Mouse (Mus musculus) embryonic facial prominence, embryonic 12.5 days (tissue): ENCODE results near the gene Tex36. TPM values are rescaled to one million over a fixed set of nuclear protein-coding genes. Genes with fewer than 3 reads are reported as not detected.

ENCODE experiments used
- ATAC-seq: fragments of 200-750 bp; cut with Nextera tagmentation; 2 replicates; pipeline ENCODE4 v1.8.0; 2017; ENCODE audit not compliant: insufficient number of reproducible peaks, insufficient read depth, low FRiP score, low TSS enrichment
- H3K27ac ChIP-seq: fragments of 300-500 bp; sonication (generic); 2 replicates; pipeline ENCODE4 v1.5.1; 2016; ENCODE audit warnings: mild to moderate bottlenecking
- H3K27me3 ChIP-seq: fragments of 300-500 bp; sonication (generic); 2 replicates; pipeline ENCODE4 v1.6.1; 2016; ENCODE audit warnings: mild to moderate bottlenecking, moderate library complexity
- H3K36me3 ChIP-seq: fragments of 300-500 bp; sonication (generic); 2 replicates; pipeline ENCODE4 v1.6.1; 2016; ENCODE audit warnings: mild to moderate bottlenecking
- H3K4me1 ChIP-seq: fragments of 300-500 bp; sonication (generic); 2 replicates; pipeline ENCODE4 v1.6.1; 2016
- H3K4me2 ChIP-seq: fragments of 300-500 bp; sonication (generic); replicated peaks from 2 replicates; pipeline ENCODE4 v1.6.1; 2016; ENCODE audit warnings: mild to moderate bottlenecking, moderate library complexity
- H3K4me3 ChIP-seq: fragments of 300-500 bp; sonication (generic); 2 replicates; pipeline ENCODE4 v1.5.1; 2016; ENCODE audit warnings: mild to moderate bottlenecking
- H3K9ac ChIP-seq: fragments of 300-500 bp; sonication (generic); 2 replicates; pipeline ENCODE4 v1.6.1; 2016; ENCODE audit warnings: mild to moderate bottlenecking, moderate library complexity
- H3K9me3 ChIP-seq: fragments of 300-500 bp; sonication (generic); 2 replicates; pipeline ENCODE4 v1.6.1; 2016; ENCODE audit warnings: mild to moderate bottlenecking, moderate library complexity
- WGBS: fragments of 180-500 bp; shearing (Covaris S2); methylation state at CpG from one replicate; pipeline ENCODE4 v1.1.7; 2016; 5-methylcytosine and 5-hydroxymethylcytosine counted together
- polyA plus RNA-seq: library from polyadenylated mRNA; unstranded; fragments of >200 nt; fragmentation: Nextera tagmentation; extraction: Ambion mirVana; gene quantifications from 2 replicates; pipeline ENCODE4 v1.2.1, GENCODE M21; 2016

Gene Tex36
- polyA plus RNA-seq, 1 experiment from 2014 or later: not detected

- H3K36me3 ChIP-seq: no peaks in the 10 kb centered on the region
- no peak overlapping the region for H3K4me2 ChIP-seq
- no peaks in the 10 kb centered on the region for H3K4me1 ChIP-seq
- no peak for ATAC-seq
- no peak overlapping the region for H3K27ac ChIP-seq
- 83% methylated on average over 3 of the region's 3 CpGs for WGBS
- H3K9ac ChIP-seq: no peak overlapping the region
- no peak overlapping the region for H3K4me3 ChIP-seq
- no peaks in the 10 kb centered on the region for H3K27me3 ChIP-seq
- 0 out of 2 replicates have a peak, but pooled peaks cover 4% of the 10 kb centered on the region for H3K9me3 ChIP-seq
These were observed 56.3 kb downstream of the Tex36 start for GRCm38 (mm10) chr7:133545631-133546030.

DNA sequence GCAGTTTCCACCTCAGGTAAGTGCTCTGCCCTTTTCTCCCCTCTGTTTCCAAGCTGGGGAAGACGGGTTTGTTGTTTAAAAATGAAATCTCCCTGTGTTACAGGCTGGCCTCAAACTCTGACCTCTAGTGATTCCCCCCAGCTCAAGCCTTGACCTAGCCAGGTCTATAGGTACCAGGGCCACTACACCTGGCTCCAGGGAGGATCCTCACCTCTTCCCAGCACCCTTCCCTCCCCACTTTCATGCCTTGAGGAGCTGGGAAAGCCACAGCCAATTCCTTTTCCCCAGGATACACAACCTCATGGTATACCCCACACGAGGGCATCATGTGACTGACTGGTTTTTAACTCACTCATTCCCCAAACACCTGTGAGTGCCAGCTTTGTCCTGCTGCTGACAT, 57.0 kb downstream of the Tex36 start:
- H3K4me1 ChIP-seq: no peaks in the 10 kb centered on the region
- H3K27me3 ChIP-seq: no peaks in the 10 kb centered on the region
- WGBS: 50% methylated on average over 2 of the region's 2 CpGs
- no peak overlapping the region for H3K9ac ChIP-seq
- H3K4me2 ChIP-seq: no peak overlapping the region
- H3K4me3 ChIP-seq: no peak overlapping the region
- H3K27ac ChIP-seq: no peak overlapping the region
- no peaks in the 10 kb centered on the region for H3K36me3 ChIP-seq
- 0 out of 2 replicates have a peak, but pooled peaks cover 4% of the 10 kb centered on the region for H3K9me3 ChIP-seq
- no peak for ATAC-seq

DNA sequence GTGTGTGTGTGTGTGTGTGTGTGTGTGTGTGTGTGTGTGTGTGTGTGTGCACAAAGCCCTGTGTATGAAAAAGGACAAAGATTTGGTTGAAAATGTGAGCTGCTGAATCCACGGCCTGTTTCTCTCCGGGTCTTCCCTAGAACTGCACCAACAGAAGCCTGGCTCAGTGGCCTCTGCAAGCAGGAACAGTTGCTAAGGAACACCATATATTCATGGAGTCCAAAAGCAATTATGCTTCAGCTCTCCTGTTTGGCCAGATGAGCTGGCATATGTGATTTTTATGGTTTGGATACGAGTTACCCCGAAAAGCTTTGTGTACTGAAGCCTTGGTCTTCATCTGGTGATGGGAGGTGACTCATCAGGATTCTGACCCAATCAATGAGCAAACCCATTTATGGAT, 58.8 kb downstream of the Tex36 start:
- WGBS: 83% methylated on average over 4 of the region's 4 CpGs
- Histone ChIP-seq H3K4me2 (no peak overlapping the region), H3K4me1 (no peaks in the 10 kb centered on the region), H3K4me3 (no peak overlapping the region), H3K9me3 (0 out of 2 replicates have a peak, but pooled peaks cover 4% of the 10 kb centered on the region), H3K36me3 (no peaks in the 10 kb centered on the region), H3K9ac (no peak overlapping the region), H3K27ac (no peak overlapping the region), H3K27me3 (no peaks in the 10 kb centered on the region)
- ATAC-seq: no peak

- no peaks in the 10 kb centered on the region for H3K36me3 ChIP-seq
- no peak overlapping the region for H3K4me2 ChIP-seq
- no peaks in the 10 kb centered on the region for H3K27me3 ChIP-seq
- WGBS: 79% methylated on average over 4 of the region's 4 CpGs
- H3K4me3 ChIP-seq: no peak overlapping the region
- H3K9ac ChIP-seq: no peak overlapping the region
- no peaks in the 10 kb centered on the region for H3K4me1 ChIP-seq
- H3K27ac ChIP-seq: no peak overlapping the region
- no peak for ATAC-seq
- no peaks in the 10 kb centered on the region for H3K9me3 ChIP-seq
These were observed 64.6 kb downstream of the Tex36 start for GRCm38 (mm10) chr7:133537366-133537765.

Other genes starting within 250 kb of the Tex36 start
- 25.4 and 29.8 TPM in 2 replicates for gene Edrf1, start 35.4 kb upstream of the Tex36 start, polyA plus RNA-seq
- 0.12 TPM in 1 of 2 replicates, not detected in the other for gene Mmp21, start 77.9 kb upstream of the Tex36 start, polyA plus RNA-seq
- 189 and 201 TPM in 2 replicates for gene Bccip, start 107.2 kb upstream of the Tex36 start, polyA plus RNA-seq
- 35.6 and 38.2 TPM in 2 replicates for gene Uros, start 107.9 kb upstream of the Tex36 start, polyA plus RNA-seq
- gene Fank1, start 174.7 kb upstream of the Tex36 start, polyA plus RNA-seq: 0.43 and 0.53 TPM in 2 replicates
- 27.3 and 28.3 TPM in 2 replicates for gene Dhx32, start 180.6 kb upstream of the Tex36 start, polyA plus RNA-seq